Mouse (Mus musculus): ENCODE results near the gene Ece2. TPM values are rescaled to one million over a fixed set of nuclear protein-coding genes. Genes with fewer than 3 reads are reported as not detected.
A peak's percentile ranks its signal among the peaks of the same experiment; 100 is the strongest.

The Ece2 gene
- polyA plus RNA-seq, 1 experiment from 2014 or later, result 0.09 TPM

- 58% methylated on average over 16 of the region's 16 CpGs for WGBS (ENCODE audit: insufficient replicate concordance)
- H3K4me3 ChIP-seq (ENCODE audit: low read depth, low read length), result peak overlapping the region; percentile 69; the same call in 1 of the 2 replicates
- H3K9me3 ChIP-seq (replicated peaks; ENCODE audit: control insufficient read depth, low read length), result no peaks in the 10 kb centered on the region
These were observed 62.8 kb downstream of the Ece2 start for GRCm38 (mm10) chr16:20692241-20692965.

GRCm38 (mm10) chr16:20693111-20693701, 63.6 kb downstream of the Ece2 start, which contains the start of gene Fam131a:
Fam131a (plus strand) TSS chr16:20693241.
- Histone ChIP-seq H3K4me3 (ENCODE audit: low read depth, low read length) (peak within 1 kb of the TSS; percentile 69), H3K9ac (ENCODE audit: low read depth, low read length) (peak within 1 kb of the TSS; percentile 75), H3K27me3 (ENCODE audit: control insufficient read depth, insufficient read depth, low read depth, low read length) (peaks cover 29% of the 10 kb centered on the region), H3K27ac (ENCODE audit: low read length) (0 out of 2 replicates have a peak within 1 kb of the TSS, but pooled peaks have one; percentile 42), H3K9me3 (replicated peaks; ENCODE audit: control insufficient read depth, low read length) (no peaks in the 10 kb centered on the region), H3K36me3 (ENCODE audit: control insufficient read depth, insufficient read depth) (peaks cover 26% of the 10 kb centered on the region), H3K4me1 (ENCODE audit: control insufficient read depth, low read depth, low read length) (peaks cover 21% of the 10 kb centered on the region), H3K4me2 (ENCODE audit: low read depth, low read length) (peak within 1 kb of the TSS; percentile 90)
- 2% methylated on average over 36 of the region's 37 CpGs for WGBS (ENCODE audit: insufficient replicate concordance)
- peak; percentile 91 for ATAC-seq (ENCODE audit: low read depth)

More at GRCm38 (mm10) chr16:20692241-20692965, 62.8 kb downstream of the Ece2 start:
- Histone ChIP-seq H3K27ac (ENCODE audit: low read length) (no peak overlapping the region), H3K27me3 (ENCODE audit: control insufficient read depth, insufficient read depth, low read depth, low read length) (peaks cover 27% of the 10 kb centered on the region), H3K9ac (ENCODE audit: low read depth, low read length) (peak overlapping the region; percentile 75; the same call in 1 of the 2 replicates), H3K36me3 (ENCODE audit: control insufficient read depth, insufficient read depth) (peaks cover 33% of the 10 kb centered on the region), H3K4me1 (ENCODE audit: control insufficient read depth, low read depth, low read length) (peaks cover 21% of the 10 kb centered on the region), H3K4me2 (ENCODE audit: low read depth, low read length) (peak overlapping the region; percentile 90)
- no peak for ATAC-seq (ENCODE audit: low read depth)

GRCm38 (mm10) chr16:20694781-20695180, 65.2 kb downstream of the Ece2 start:
- no peak for ATAC-seq (ENCODE audit: low read depth)
- no peaks in the 10 kb centered on the region for H3K9me3 ChIP-seq (replicated peaks; ENCODE audit: control insufficient read depth, low read length)
- peaks cover 29% of the 10 kb centered on the region for H3K27me3 ChIP-seq (ENCODE audit: control insufficient read depth, insufficient read depth, low read depth, low read length)
- H3K27ac ChIP-seq (ENCODE audit: low read length), result no peak overlapping the region
- no peak overlapping the region for H3K4me3 ChIP-seq (ENCODE audit: low read depth, low read length)
- H3K9ac ChIP-seq (ENCODE audit: low read depth, low read length), result no peak overlapping the region
- no peak overlapping the region for H3K4me2 ChIP-seq (ENCODE audit: low read depth, low read length)
- peaks cover 21% of the 10 kb centered on the region for H3K4me1 ChIP-seq (ENCODE audit: control insufficient read depth, low read depth, low read length)
- WGBS (ENCODE audit: insufficient replicate concordance), result 54% methylated on average over 8 of the region's 8 CpGs
- peaks cover 12% of the 10 kb centered on the region for H3K36me3 ChIP-seq (ENCODE audit: control insufficient read depth, insufficient read depth)

- peaks cover 2% of the 10 kb centered on the region for H3K36me3 ChIP-seq (ENCODE audit: control insufficient read depth, insufficient read depth)
- H3K9me3 ChIP-seq (replicated peaks; ENCODE audit: control insufficient read depth, low read length), result no peaks in the 10 kb centered on the region
- H3K4me3 ChIP-seq (ENCODE audit: low read depth, low read length), result peak overlapping the region; percentile 19; the same call in 1 of the 2 replicates
- H3K27ac ChIP-seq (ENCODE audit: low read length), result no peak overlapping the region
- 6% methylated on average over 46 of the region's 46 CpGs for WGBS (ENCODE audit: insufficient replicate concordance)
- peaks cover 21% of the 10 kb centered on the region for H3K4me1 ChIP-seq (ENCODE audit: control insufficient read depth, low read depth, low read length)
- no peak for ATAC-seq (ENCODE audit: low read depth)
- peaks cover 29% of the 10 kb centered on the region for H3K27me3 ChIP-seq (ENCODE audit: control insufficient read depth, insufficient read depth, low read depth, low read length)
- peak overlapping the region; percentile 48 for H3K4me2 ChIP-seq (ENCODE audit: low read depth, low read length)
- no peak overlapping the region; the same call in 1 of the 2 replicates for H3K9ac ChIP-seq (ENCODE audit: low read depth, low read length)
These were observed 66.1 kb downstream of the Ece2 start for GRCm38 (mm10) chr16:20695622-20696323.

MicroRNAs encoded within 50 kb of the gene (microRNA counts, 519-probe panel; counts per million panel counts)
- microRNA mmu-miR-1224, result 2,585 counts per million, percentile 69 among the panel's probes with 10 or more counts

Small RNA genes lying within 50 kb of the gene (microRNA-seq; reads per million reads assigned to microRNA genes)
- gene Mir1224, result 2.7 reads per million, percentile 6 among the genes with 10 or more reads in this experiment

Other genes with a start within 250 kb of the Ece2 start
- gene Abcc5, start 203.4 kb upstream of the Ece2 start, polyA plus RNA-seq (2015; fragmentation: Nextera tagmentation; extraction: Ambion mirVana), result 19.3 and 20.5 TPM in 2 replicates
- 41.0 and 44.0 TPM in 2 replicates for gene Eif2b5, start 131.0 kb upstream of the Ece2 start, polyA plus RNA-seq (2015; fragmentation: Nextera tagmentation; extraction: Ambion mirVana)
- 3.7 and 5.3 TPM in 2 replicates for gene Dvl3, start 112.8 kb upstream of the Ece2 start, polyA plus RNA-seq (2015; fragmentation: Nextera tagmentation; extraction: Ambion mirVana)
- gene Ap2m1, start 94.3 kb upstream of the Ece2 start, polyA plus RNA-seq (2015; fragmentation: Nextera tagmentation; extraction: Ambion mirVana), result 388 and 409 TPM in 2 replicates
- 24.6 and 25.8 TPM in 2 replicates for gene Abcf3, start 81.3 kb upstream of the Ece2 start, polyA plus RNA-seq (2015; fragmentation: Nextera tagmentation; extraction: Ambion mirVana)
- 0.83 and 0.91 TPM in 2 replicates for gene Vwa5b2, start 40.4 kb upstream of the Ece2 start, polyA plus RNA-seq (2015; fragmentation: Nextera tagmentation; extraction: Ambion mirVana)
- 13.0 and 15.0 TPM in 2 replicates for gene Eef1akmt4, start 18.2 kb upstream of the Ece2 start, polyA plus RNA-seq (2015; fragmentation: Nextera tagmentation; extraction: Ambion mirVana)
- not detected in 2 replicates for gene Gm49333, start 18.2 kb upstream of the Ece2 start, polyA plus RNA-seq (2015; fragmentation: Nextera tagmentation; extraction: Ambion mirVana)
- gene Alg3, start 18.1 kb upstream of the Ece2 start, polyA plus RNA-seq (2015; fragmentation: Nextera tagmentation; extraction: Ambion mirVana), result 17.7 and 18.5 TPM in 2 replicates
- gene Camk2n2, start 8.5 kb upstream of the Ece2 start, polyA plus RNA-seq (2015; fragmentation: Nextera tagmentation; extraction: Ambion mirVana), result 0.15 and 0.18 TPM in 2 replicates
- gene Psmd2, start 21.8 kb downstream of the Ece2 start, polyA plus RNA-seq (2015; fragmentation: Nextera tagmentation; extraction: Ambion mirVana), result 159 and 170 TPM in 2 replicates
- 80.9 and 89.4 TPM in 2 replicates for gene Eif4g1, start 38.5 kb downstream of the Ece2 start, polyA plus RNA-seq (2015; fragmentation: Nextera tagmentation; extraction: Ambion mirVana)
- gene Fam131a, start 63.4 kb downstream of the Ece2 start, polyA plus RNA-seq (2015; fragmentation: Nextera tagmentation; extraction: Ambion mirVana), result 1.4 and 2.3 TPM in 2 replicates
- 27.7 and 31.6 TPM in 2 replicates for gene Polr2h, start 87.8 kb downstream of the Ece2 start, polyA plus RNA-seq (2015; fragmentation: Nextera tagmentation; extraction: Ambion mirVana)
- 9.7 and 11.5 TPM in 2 replicates for gene Clcn2, start 87.9 kb downstream of the Ece2 start, polyA plus RNA-seq (2015; fragmentation: Nextera tagmentation; extraction: Ambion mirVana)
- gene Chrd, start 103.3 kb downstream of the Ece2 start, polyA plus RNA-seq (2015; fragmentation: Nextera tagmentation; extraction: Ambion mirVana), result 0.32 and 0.39 TPM in 2 replicates
- 5.1 and 6.1 TPM in 2 replicates for gene Thpo, start 104.7 kb downstream of the Ece2 start, polyA plus RNA-seq (2015; fragmentation: Nextera tagmentation; extraction: Ambion mirVana)

Measured in liver, embryonic 16.5 days (tissue).